Mouse (Mus musculus): Measurements from ENCODE around the gene Fam25c. TPM values are rescaled to one million over a fixed set of nuclear protein-coding genes. Genes with fewer than 3 reads are reported as not detected.
"Not testable (repeated sequence)": the region's sequence is repeated elsewhere in the genome, so short reads cannot be mapped to it uniquely, and the experiment has no call there.

Gene Fam25c
- total RNA-seq, 4 experiments from 2014 or later: 1.3 TPM; not detected in 3

DNA sequence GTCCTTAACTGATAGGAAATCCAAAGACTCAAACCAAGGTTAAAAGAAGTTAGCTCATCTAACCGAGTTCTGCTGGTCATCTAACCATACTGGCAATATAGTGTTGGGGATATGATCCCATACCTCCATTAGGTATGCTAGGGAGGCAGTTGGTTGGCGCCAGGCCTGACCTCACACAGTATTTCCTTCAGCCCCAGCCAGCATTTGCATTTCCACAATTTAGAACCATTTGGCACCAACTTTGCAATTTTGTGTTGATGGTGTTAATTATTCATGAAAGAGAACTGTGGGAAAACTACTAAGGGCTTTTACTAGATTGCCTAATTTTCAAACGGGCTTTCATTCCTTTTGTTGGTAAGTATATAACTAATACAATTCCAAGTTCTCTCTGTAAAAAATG lies 23.3 kb downstream of the Fam25c start:
- DNase-seq (ENCODE audit: low spot score in 2 of 2): peak in 1 of 2 experiments; percentile 33

DNA sequence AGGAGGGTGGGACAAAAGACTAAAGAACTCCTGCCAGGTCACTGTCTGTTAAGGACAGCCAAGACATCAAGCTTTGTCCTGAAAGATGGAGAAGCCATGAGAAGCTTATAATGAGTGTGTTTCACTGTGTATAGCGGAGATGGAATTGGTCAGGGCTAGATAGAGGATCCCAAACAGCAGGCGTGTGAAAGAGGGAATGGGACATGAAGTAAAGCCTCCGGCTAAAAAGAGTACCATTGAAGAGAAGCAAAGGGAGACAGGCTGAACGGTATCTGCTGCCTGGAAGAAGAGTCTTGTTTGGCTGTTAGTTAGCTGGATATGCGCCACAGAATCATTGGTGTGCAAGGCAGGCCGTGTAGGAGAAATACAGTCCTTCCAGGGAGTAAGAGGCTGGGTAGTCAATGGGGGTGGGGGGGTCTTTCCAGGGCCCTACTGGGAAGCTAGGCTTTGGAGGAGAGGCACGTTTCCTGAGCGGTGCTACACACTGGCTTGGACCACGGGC lies 24.5 kb downstream of the Fam25c start:
- DNase-seq (ENCODE audit: low spot score in 2 of 2): no peak

DNA sequence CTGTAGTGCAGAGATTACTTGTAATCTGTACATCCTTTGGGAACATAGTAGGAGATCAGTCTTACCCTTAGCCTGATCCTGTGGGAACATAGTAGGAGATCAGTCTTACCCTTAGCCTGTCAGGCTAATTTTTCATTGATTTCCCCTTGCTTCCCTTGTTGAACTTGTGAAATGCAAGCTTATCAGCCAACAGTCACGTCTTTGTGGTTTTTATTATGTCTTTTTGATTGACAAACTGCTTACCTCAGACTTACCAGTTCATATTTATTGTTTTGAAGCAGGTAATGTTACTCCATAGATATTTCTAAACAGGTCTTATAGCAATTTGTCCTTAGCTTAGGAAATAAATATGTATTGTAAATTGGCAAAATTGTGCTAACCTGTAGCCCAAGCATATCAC lies 27.6 kb downstream of the Fam25c start:
- DNase-seq (ENCODE audit: low spot score in 2 of 2): no peak

DNA sequence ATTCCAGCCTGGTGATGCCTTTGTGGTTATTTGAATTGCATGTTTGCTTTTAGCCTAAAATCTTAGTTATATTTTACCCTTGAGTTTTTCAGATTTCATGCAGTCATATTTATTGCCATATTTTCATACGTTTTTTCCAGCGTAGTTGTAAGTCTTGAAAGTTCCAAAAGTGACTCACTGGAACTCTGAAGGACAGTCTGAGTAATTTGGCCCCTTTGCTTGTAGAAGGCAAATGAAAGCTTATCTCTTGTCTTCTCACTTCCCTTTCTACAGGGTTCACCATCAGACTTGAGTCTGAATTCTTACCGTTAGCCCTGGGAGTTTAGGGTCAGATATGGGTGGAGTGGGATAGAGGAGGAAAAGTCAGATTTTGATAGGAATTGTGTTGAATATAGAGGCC lies 28.6 kb downstream of the Fam25c start:
- no peak for DNase-seq (ENCODE audit: low spot score in 2 of 2)

DNA sequence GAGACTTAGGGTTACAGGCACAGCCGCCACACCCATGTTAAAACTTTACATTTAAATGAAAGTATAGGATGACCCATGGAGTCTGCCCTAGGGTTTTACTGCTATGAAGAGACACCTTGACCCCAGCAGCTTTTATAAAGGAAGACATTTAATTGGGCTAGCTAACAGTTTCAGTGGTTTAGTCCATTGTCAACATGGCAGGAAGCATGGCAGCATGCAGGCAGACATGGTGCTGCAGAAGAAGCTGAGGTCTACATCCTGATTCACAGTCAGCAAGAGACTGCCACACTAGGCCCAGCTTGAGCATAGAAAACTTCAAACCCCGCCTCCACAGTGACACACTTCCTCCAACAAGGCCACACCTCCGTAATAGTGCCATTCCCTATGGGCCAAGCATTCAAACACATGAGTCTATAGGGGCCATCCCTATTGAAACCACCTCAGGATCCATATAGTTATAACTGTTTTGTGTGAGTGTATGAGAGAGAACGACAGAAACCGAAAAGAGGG lies 31.6 kb downstream of the Fam25c start:
- DNase-seq (ENCODE audit: low spot score in 2 of 2): no peak

DNA sequence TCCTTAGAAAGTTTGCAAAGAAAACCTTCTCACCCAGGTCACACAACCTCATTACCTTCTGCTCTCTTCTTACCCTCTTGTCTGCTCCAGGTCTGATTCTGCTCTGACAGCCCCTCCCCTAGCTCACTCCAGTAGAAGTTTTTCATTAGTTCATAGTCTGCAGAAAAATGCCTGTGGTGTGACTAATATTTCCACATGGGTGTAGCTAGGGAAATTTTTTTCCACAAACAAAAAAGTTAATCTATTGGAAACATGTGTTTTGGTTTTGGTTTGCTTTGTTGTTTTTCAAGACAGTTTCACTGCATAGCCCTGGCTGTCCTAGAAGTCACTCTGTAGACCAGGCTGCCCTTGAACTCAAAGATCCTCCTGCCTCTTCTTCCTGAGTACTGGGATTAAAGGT lies 37.1 kb downstream of the Fam25c start:
- no peak for DNase-seq (ENCODE audit: low spot score in 2 of 2)

DNA sequence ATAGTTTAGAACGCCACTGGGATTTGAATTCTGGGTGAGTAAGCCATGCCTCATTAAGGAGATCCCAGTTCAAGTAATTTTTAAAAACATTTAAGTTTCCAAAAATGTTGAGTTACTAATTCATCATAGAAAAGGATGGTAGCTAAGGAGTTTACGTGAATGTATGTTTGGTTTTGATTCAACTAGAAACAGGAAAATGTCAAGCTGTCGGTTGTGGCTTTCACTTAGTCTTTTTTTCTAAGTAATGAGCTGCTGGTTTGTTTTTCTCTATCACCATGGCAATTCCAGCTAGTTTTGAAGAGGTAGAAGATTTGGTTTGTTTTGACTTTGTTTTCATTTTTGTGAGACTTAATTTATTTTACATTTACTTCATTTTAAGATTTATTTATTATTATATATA lies 37.8 kb downstream of the Fam25c start:
- DNase-seq (ENCODE audit: low spot score in 2 of 2): no peak

DNA sequence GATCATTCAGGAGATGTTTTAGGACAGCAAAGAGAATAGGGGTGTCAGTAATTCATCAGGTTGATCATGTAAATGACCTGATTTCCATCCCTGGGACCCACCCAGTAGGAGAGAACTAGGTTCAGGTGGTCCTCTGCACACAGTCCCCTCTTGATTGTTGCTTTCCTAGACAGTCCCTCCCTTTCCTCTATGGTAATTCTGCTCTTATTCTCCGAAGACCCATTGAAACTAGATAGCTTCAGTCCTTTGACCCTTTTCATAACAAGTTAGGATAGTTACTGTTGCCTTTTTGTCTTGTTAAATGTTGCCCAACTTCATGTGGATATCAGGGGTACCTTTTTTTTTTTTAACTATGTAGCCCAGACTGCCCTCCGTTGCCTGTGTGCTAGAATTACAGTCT lies 38.9 kb downstream of the Fam25c start:
- DNase-seq (ENCODE audit: low spot score in 2 of 2): no peak

DNA sequence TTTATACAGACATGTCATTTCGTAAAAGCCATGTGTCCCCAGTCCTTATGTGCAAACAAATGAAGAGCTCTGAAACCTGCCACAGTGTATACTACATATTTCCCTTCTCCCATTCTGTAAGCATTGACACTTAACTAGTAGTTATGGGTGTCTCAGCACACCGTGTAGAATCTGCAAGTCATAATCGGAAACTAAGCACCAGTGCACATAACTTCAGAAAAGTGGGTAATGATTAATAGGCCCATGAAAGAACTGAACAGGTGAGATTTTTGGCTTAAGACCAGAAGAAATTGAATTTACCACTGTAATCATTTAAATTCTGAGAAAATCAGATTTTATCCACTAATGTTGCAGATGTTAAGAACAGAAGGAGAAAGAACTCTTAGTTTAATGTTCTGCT lies 40.4 kb downstream of the Fam25c start:
- DNase-seq (ENCODE audit: low spot score in 2 of 2): no peak

DNA sequence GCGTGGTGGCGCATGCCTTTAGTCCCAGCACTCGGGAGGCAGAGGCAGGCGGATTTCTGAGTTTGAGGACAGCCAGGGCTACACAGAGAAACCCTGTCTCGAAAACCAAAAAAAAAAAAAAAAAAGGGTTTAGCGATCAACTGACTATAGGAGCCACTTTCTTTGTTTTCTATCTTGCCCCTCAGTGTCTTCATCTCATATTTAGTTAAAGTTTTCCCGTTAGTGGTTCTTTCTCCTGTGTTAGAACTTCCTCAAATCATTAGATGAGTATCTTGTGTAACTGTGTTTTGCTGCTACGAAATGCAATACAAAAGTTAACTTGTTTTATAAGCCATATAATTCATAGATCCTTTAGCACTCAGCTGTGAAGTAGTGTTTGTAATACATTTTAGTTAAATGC lies 40.9 kb downstream of the Fam25c start:
- DNase-seq (ENCODE audit: low spot score in 2 of 2): not testable (repeated sequence)

DNA sequence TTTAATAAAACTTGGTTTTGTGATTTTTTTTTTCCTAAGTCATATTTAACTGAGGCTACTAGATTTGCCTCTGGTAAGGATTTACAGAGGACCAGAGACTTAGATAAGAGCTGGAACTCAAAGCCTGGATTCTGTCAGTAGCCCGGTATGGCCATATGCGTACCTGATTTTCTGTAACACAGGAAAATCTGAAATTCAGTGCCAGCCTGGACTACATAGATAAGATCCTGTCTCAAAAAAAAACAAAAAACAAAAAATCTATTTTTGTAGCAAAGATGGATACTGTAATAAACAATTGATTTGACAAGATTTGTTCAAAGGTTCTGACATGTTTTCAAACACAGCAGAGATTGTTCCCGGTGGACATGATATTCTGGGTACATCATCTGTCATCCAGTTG lies 41.6 kb downstream of the Fam25c start:
- DNase-seq (ENCODE audit: low spot score in 2 of 2): no peak

DNA sequence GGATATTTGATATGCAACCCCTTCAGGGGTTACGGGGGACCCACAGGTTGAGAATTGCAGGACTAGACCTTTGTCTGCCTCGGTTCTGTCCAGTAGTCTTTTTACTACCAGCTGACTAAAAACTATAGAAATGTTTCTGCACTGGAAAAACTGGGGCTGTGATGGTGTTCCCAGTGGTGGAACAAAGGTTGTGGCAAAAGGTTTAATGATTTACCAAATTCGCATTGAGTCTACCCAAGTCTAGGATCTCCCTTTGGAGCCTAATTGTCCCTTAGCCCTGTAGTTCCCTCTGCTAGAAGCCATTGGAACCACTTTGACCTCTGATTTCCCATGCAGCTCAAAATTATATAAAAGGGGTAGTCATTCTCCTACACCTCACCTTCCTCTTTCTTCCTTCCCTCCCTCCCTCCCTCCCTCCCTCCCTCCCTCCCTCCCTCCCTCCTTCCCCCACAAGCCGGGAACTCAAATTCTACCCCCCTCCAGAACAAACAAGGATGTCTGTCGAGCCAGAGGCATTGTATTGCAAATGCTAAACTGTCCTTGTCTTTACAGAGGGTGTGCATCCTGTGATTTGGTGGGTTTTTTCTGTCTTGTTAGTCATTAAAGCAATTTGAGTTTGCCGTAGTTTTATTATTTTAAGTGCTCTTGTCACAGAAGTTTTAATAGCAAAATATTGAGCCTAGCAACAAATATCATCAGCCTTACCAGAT lies 42.7 kb downstream of the Fam25c start:
- DNase-seq (ENCODE audit: low spot score in 2 of 2): no peak

DNA sequence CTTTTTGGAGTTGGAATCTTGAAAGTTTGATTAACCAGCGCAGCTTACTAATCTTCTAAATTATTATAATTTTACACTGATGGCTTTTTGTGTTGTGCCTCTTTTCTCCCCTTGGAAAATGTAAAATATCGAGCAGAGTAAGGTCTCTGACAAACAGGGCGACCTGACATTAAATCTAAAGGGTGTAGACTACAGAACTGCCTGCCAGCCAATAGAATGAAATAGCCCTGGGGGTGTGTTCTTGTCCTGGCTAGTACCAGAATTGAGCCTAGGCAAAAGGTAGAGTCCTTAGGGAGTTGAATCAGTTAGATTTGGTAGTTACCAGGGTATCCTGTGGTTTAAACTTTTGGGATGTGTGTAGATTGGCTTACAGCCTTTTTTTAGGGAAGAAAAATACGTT lies 43.5 kb downstream of the Fam25c start:
- no peak for DNase-seq (ENCODE audit: low spot score in 2 of 2)

DNA sequence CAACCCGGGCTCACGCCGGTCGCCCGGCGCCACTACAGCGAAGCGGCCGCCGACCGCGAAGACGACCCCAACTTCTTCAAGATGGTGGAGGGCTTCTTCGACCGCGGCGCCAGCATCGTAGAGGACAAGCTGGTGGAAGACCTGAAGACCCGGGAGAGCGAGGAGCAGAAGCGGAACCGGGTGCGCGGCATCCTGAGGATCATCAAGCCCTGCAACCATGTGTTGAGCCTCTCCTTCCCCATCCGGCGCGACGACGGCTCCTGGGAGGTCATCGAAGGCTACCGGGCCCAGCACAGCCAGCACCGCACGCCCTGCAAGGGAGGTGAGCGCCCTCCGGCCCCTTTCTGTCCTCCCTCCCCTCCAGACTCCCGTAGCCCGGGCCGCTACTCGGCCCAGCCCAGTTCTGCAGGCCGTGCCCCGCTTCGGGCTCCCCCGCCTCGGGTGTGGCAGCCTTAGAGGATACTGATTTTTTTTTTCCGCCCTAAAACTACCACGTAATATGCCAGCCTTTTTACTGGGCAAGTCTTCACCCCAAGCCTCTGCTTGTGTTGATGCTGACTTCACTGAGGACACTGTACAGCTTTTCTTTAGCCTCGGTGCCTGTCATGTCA lies 44.1 kb downstream of the Fam25c start:
- DNase-seq (ENCODE audit: low spot score in 2 of 2): peak; percentile 28 to 37

DNA sequence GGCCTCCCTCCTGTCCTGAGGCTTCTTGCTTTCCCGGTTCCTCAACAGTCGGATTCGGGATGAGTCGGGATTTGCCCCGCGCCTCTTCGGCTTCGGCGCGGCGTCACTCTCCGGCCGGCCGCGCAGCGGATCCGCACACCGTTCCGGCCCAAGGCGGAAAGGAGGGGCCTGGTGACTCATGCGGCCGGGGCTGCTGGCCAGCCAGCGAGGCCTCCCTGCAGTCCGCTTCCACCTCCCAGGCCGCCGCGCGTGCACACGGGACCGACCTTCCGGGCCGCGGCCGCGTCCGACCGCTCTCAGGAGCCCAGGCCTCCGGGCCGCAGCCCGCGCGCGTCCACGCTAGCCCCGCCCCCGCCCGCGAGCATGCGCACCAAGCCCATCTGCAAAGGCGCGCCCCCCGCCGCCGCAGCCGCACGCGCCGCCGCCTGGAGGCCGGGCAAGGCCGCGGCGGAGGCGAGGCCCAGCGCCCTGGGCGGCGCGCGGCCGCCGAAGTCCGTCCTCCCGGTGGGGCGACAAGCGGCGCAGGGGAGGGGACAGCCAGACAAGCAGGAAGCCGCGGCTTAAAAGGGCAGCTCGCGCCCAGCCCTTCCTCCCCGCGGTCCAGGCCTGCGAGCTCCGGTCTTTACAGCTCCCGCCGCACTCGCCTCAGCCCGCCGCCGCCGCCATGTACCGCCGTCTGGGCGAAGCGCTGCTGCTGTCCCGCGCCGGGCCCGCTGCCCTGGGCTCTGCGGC lies 44.8 kb downstream of the Fam25c start, which contains the start of the genes Shld2 and Glud1:
Gene Shld2, minus strand, starts transcription at position 260 of the 732 bp plus-strand sequence.
Gene Glud1, plus strand, starts transcription at position 494 of the 732 bp plus-strand sequence.
- DNase-seq (ENCODE audit: low spot score in 2 of 2): peak; percentile 82 to 93

DNA sequence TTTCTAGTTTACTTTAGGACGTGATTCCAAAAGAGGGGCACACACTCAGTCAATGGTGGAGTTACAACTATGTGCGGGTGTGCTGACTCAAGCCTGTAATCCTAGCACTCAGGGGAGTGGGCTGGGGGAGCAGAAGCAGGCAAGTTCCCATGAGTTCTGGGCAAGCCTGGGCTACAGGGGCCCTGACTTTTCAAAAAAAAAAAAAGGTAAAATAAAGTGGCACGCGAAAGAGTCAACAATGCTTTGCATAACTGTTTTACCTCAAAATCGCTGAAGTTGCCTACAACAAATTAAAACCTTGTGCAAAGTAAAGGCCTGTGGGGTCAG lies 45.4 kb downstream of the Fam25c start:
- no peak for DNase-seq (ENCODE audit: low spot score in 2 of 2)

DNA sequence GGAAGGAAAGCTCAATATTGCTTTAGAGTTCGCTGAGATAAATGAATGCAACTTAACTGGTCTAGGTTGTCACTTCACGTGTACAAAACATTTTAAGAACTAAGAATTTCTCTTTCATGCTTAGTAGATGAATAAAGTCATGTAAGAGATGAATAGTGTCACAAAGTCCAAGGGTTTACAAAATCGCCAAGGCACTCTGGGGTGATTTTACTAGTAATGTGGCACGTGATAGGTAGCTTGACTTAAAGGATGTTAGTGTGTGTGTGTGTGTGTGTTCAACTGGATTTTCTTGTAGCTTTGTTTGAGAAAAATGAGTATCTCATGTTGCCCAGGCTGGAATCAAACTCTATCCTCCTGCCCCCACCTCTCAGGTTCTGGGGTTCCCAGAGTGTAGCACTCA lies 46.0 kb downstream of the Fam25c start:
- no peak for DNase-seq (ENCODE audit: low spot score in 2 of 2)

DNA sequence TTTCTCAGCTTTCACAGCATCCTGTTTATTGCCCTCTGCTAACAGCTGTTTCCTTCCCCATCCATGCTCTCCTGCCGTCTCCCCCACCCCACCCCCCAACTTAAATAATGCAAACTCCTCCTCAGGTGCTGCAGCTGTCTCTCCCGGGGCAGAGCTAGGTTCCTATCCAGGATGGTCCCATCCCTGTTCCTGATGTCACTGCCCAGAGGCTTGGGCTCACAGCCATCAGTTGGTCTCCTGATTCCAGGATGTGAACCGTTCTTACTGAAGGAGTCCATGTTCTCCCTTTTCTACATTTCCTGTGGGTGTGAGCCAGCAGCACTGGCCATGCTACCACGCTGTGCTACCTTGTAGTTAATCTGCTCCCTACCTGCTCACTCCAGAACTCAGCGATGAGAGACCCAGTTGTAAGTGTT lies 52.0 kb downstream of the Fam25c start:
- no peak for DNase-seq (ENCODE audit: low spot score in 2 of 2)

DNA sequence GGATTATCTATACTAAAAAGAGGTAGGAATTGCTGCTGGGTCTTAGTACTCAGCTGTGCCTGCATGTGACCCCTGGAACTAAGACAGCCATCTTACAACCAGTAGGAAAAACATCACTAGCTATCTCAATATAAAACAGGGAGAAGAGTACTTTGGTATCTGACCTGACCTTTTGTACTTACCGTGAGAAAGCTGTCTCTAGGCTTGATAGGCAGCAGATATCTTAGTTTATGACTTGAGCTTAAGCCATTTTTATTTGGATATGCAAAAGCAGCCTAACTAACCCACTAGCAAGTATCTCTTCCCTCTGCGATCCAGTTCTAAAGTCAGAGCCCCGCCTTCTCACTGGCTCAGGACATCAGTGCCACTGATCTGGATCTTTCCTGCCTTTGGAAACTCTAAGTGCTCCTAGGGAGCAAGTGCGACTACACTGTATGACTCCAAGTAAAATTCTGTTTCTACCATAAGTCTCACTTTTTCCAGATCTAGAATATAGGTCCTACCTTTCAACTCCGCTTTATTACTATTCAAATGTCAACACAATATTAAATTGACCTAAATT lies 52.5 kb downstream of the Fam25c start:
- DNase-seq (ENCODE audit: low spot score in 2 of 2): no peak
